Mouse (Mus musculus): ENCODE results near the gene Txndc8. TPM values are rescaled to one million over a fixed set of nuclear protein-coding genes. Genes with fewer than 3 reads are reported as not detected.

Gene Txndc8
- polyA plus RNA-seq, 1 experiment from 2014 or later, result not detected

DNA sequence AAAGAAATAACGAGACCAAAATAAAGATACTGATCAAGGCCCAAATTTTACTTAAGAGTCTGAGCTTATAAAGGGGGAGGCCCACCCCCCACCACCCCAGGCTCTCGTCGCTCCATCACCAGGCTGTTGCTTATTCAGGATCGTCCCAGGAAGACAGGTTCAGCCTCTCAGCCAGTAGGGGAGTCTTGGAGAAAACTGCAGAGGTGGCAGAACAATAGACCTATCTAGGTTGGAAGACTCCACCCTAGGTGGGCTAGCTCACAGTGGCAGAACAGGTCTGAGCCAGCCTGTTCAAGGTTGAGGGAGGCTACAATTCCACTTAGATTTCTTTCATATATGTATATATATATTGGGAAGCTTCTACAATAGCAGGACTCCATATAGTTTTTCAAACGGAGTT lies 74.7 kb downstream of the Txndc8 start:
- no peak for ATAC-seq (replicated peaks; ENCODE audit: extremely low read depth, insufficient read depth, low FRiP score)
- 61% methylated on average over 5 of the region's 5 CpGs for WGBS

More for the DNA sequence above, 74.7 kb downstream of the Txndc8 start:
- no peak overlapping the region for H3K27ac ChIP-seq (ENCODE audit: low read length)
- no peak overlapping the region for H3K9ac ChIP-seq (ENCODE audit: low read length)
- H3K27me3 ChIP-seq (ENCODE audit: control insufficient read depth, insufficient read depth, low read length), result no peaks in the 10 kb centered on the region
- peaks cover 7% of the 10 kb centered on the region; the same call in 1 of the 2 replicates for H3K9me3 ChIP-seq (replicated peaks; ENCODE audit: control insufficient read depth, low read length)
- H3K36me3 ChIP-seq (ENCODE audit: control insufficient read depth, insufficient read depth), result no peaks in the 10 kb centered on the region
- no peaks in the 10 kb centered on the region for H3K4me1 ChIP-seq (ENCODE audit: control insufficient read depth, insufficient read depth, low read length)
- H3K4me3 ChIP-seq (ENCODE audit: low read length), result no peak overlapping the region
- H3K4me2 ChIP-seq (ENCODE audit: low read depth, low read length), result no peak overlapping the region

Other genes starting within 250 kb of the Txndc8 start
- gene D630039A03Rik, start 92.8 kb downstream of the Txndc8 start, polyA plus RNA-seq (2015; fragmentation: Nextera tagmentation; extraction: Ambion mirVana), result 0.09 and 0.49 TPM in 2 replicates
- 280 and 304 TPM in 2 replicates for gene Txn1, start 52.7 kb downstream of the Txndc8 start, polyA plus RNA-seq (2015; fragmentation: Nextera tagmentation; extraction: Ambion mirVana)
- gene Svep1, start 197.7 kb upstream of the Txndc8 start, polyA plus RNA-seq (2015; fragmentation: Nextera tagmentation; extraction: Ambion mirVana), result 1.3 and 2.5 TPM in 2 replicates